Mouse (Mus musculus) heart, embryonic 12.5 days (tissue): Measurements from ENCODE around the gene 1700017B05Rik. TPM values are rescaled to one million over a fixed set of nuclear protein-coding genes. Genes with fewer than 3 reads are reported as not detected.
"Not testable (repeated sequence)": the region's sequence is repeated elsewhere in the genome, so short reads cannot be mapped to it uniquely, and the experiment has no call there.

Experiments
- ATAC-seq: fragments of 200-750 bp; cut with Nextera tagmentation; 2 replicates; pipeline ENCODE4 v1.8.0; 2017; ENCODE audit warnings: moderate TSS enrichment, moderate library complexity; ENCODE audit not compliant: insufficient number of reproducible peaks, low FRiP score
- H3K27ac ChIP-seq: fragments of 300-500 bp; sonication (generic); 2 replicates; pipeline ENCODE4 v1.5.1; 2016; ENCODE audit warnings: mild to moderate bottlenecking, moderate library complexity; ENCODE audit not compliant: poor library complexity, severe bottlenecking
- H3K27me3 ChIP-seq: fragments of 300-500 bp; sonication (generic); replicated peaks from 2 replicates; pipeline ENCODE4 v1.6.1; 2016; ENCODE audit warnings: mild to moderate bottlenecking, moderate library complexity
- H3K36me3 ChIP-seq: fragments of 300-500 bp; sonication (generic); 2 replicates; pipeline ENCODE4 v1.6.1; 2016; ENCODE audit warnings: mild to moderate bottlenecking, moderate library complexity
- H3K4me1 ChIP-seq: fragments of 300-500 bp; sonication (generic); replicated peaks from 2 replicates; pipeline ENCODE4 v1.6.1; 2016; ENCODE audit warnings: mild to moderate bottlenecking
- H3K4me2 ChIP-seq: fragments of 300-500 bp; sonication (generic); 2 replicates; pipeline ENCODE4 v1.6.1; 2016; ENCODE audit warnings: mild to moderate bottlenecking, moderate library complexity
- H3K4me3 ChIP-seq: fragments of 300-500 bp; sonication (generic); 2 replicates; pipeline ENCODE4 v1.5.1; 2016; ENCODE audit warnings: mild to moderate bottlenecking
- H3K9ac ChIP-seq: fragments of 300-500 bp; sonication (generic); 2 replicates; pipeline ENCODE4 v1.6.1; 2016; ENCODE audit warnings: mild to moderate bottlenecking, moderate library complexity
- H3K9me3 ChIP-seq: fragments of 300-500 bp; sonication (generic); replicated peaks from 2 replicates; pipeline ENCODE4 v1.6.1; 2016; ENCODE audit warnings: mild to moderate bottlenecking, moderate library complexity
- WGBS: fragments of 180-500 bp; shearing (Covaris S2); methylation state at CpG from one replicate; pipeline ENCODE4 v1.1.7; 2016; 5-methylcytosine and 5-hydroxymethylcytosine counted together
- polyA plus RNA-seq: library from polyadenylated mRNA; unstranded; fragments of >200 nt; fragmentation: Nextera tagmentation; extraction: Ambion mirVana; gene quantifications from 2 replicates; pipeline ENCODE4 v1.2.1, GENCODE M21; 2016

Gene 1700017B05Rik
- polyA plus RNA-seq, 1 experiment from 2014 or later = 17.4 TPM

DNA sequence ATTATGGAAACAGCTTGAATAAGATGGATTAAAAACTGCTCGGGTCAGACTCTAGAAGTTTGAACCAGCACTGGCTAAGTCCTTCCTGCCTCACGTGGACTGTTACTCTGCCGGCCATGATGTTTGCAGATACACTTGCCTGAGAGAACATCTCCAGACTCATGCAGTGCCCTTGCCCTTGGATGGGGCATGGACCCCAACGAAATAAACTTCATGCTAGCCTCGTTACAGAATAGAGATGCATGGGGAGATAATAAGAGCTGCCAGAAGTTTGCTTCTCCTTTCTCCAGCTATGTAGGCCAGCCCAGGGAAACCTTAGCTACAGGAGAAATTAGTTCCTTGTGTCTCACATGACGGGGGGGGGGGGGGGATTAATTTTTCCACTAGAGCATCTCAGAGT is 47.9 kb downstream of the 1700017B05Rik start:
- Histone ChIP-seq H3K27ac (no peak overlapping the region), H3K4me1 (no peaks in the 10 kb centered on the region), H3K36me3 (no peaks in the 10 kb centered on the region), H3K4me3 (no peak overlapping the region), H3K9ac (no peak overlapping the region), H3K27me3 (0 out of 2 replicates have a peak, but pooled peaks cover 4% of the 10 kb centered on the region), H3K9me3 (no peaks in the 10 kb centered on the region), H3K4me2 (no peak overlapping the region)
- 74% methylated on average over 6 of the region's 6 CpGs for WGBS
- no peak for ATAC-seq

GRCm38 (mm10) chr9:57212448-57213222 is 49.8 kb downstream of the 1700017B05Rik start:
- Histone ChIP-seq H3K36me3 (no peaks in the 10 kb centered on the region), H3K27me3 (0 out of 2 replicates have a peak, but pooled peaks cover 4% of the 10 kb centered on the region), H3K4me1 (no peaks in the 10 kb centered on the region), H3K27ac (no peak overlapping the region), H3K4me2 (no peak overlapping the region), H3K9me3 (no peaks in the 10 kb centered on the region), H3K9ac (no peak overlapping the region), H3K4me3 (no peak overlapping the region)
- ATAC-seq = no peak
- 62% methylated on average over 9 of the region's 9 CpGs for whole genome bisulfite sequencing

DNA sequence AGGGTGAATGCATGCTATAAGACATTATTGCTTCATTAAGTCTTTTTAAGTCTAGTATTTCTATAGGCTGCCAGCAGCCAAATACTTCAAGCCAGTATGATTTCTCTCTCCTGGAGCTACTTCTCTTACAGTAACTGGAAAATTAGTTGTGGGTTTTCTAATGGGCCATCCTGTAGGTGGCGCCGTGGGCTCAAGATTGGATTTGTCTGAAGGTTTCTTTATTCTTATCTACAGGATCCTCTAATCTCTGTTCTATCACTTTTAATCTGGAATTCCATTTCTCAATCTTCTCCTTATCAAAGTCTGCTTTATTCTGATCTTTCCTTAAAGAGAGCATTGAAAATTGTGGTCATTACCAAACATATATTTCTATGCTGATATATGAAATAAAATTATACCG is 53.1 kb downstream of the 1700017B05Rik start:
- H3K4me3 ChIP-seq = no peak overlapping the region
- H3K27me3 ChIP-seq = no peaks in the 10 kb centered on the region
- ATAC-seq = no peak
- no peak overlapping the region for H3K9ac ChIP-seq
- no peaks in the 10 kb centered on the region for H3K9me3 ChIP-seq
- no peak overlapping the region for H3K4me2 ChIP-seq
- H3K27ac ChIP-seq = no peak overlapping the region
- H3K36me3 ChIP-seq = no peaks in the 10 kb centered on the region
- H3K4me1 ChIP-seq = no peaks in the 10 kb centered on the region
- 30% methylated on average over 3 of the region's 3 CpGs for WGBS

- WGBS = 70% methylated on average over 2 of the region's 2 CpGs
- Histone ChIP-seq H3K36me3 (no peaks in the 10 kb centered on the region), H3K4me1 (no peaks in the 10 kb centered on the region), H3K4me2 (no peak overlapping the region), H3K4me3 (no peak overlapping the region), H3K9ac (no peak overlapping the region), H3K27me3 (no peaks in the 10 kb centered on the region), H3K27ac (no peak overlapping the region), H3K9me3 (0 out of 2 replicates have a peak, but pooled peaks cover 3% of the 10 kb centered on the region)
- no peak for ATAC-seq
These were observed 55.5 kb downstream of the 1700017B05Rik start for GRCm38 (mm10) chr9:57206896-57207295.

- ATAC-seq, H3K4me2 ChIP-seq, H3K36me3 ChIP-seq, H3K9ac ChIP-seq, H3K4me1 ChIP-seq, H3K9me3 ChIP-seq, H3K27ac ChIP-seq, H3K4me3 ChIP-seq, H3K27me3 ChIP-seq: not testable (repeated sequence)
- 22% methylated on average over 13 of the region's 13 CpGs for WGBS
These were observed 58.8 kb downstream of the 1700017B05Rik start for GRCm38 (mm10) chr9:57203571-57203970.

Other genes starting within 250 kb of the 1700017B05Rik start
- 29.3 and 29.6 TPM in 2 replicates for gene Sin3a, start 190.6 kb downstream of the 1700017B05Rik start, polyA plus RNA-seq
- gene Man2c1, start 131.9 kb downstream of the 1700017B05Rik start, polyA plus RNA-seq = 57.1 and 59.6 TPM in 2 replicates
- gene Neil1, start 114.3 kb downstream of the 1700017B05Rik start, polyA plus RNA-seq = 4.3 and 5.2 TPM in 2 replicates
- gene Commd4, start 104.3 kb downstream of the 1700017B05Rik start, polyA plus RNA-seq = 60.3 and 61.5 TPM in 2 replicates
- gene Trcg1, start 26.1 kb downstream of the 1700017B05Rik start, polyA plus RNA-seq = not detected in 2 replicates
- gene Ppcdc, start 177.5 kb upstream of the 1700017B05Rik start, polyA plus RNA-seq = 19.4 and 20.2 TPM in 2 replicates
- gene Scamp5, start 205.4 kb upstream of the 1700017B05Rik start, polyA plus RNA-seq = 11.8 and 12.3 TPM in 2 replicates
- gene Rpp25, start 241.4 kb upstream of the 1700017B05Rik start, polyA plus RNA-seq = 12.9 and 14.2 TPM in 2 replicates